Mouse (Mus musculus): ENCODE measurements around the gene Dcbld1.

The Dcbld1 gene

GRCm38 (mm10) chr10:52233301-52233968 is at the start of gene Dcbld1:
Dcbld1 (plus strand) TSS chr10:52233619.
- peak; percentile 53 for DNase-seq (ENCODE audit: low read depth, low spot score)

- DNase-seq (ENCODE audit: low read depth, low spot score) = no peak
These were observed 47.5 kb upstream of the Dcbld1 start for GRCm38 (mm10) chr10:52185900-52186299.

GRCm38 (mm10) chr10:52194957-52195852 is 38.2 kb upstream of the Dcbld1 start, which contains the start of gene Ros1:
Ros1 (minus strand) TSS chr10:52195244.
- no peak for DNase-seq (ENCODE audit: low read depth, low spot score)

- no peak for DNase-seq (ENCODE audit: low read depth, low spot score)
These were observed 29.4 kb upstream of the Dcbld1 start for GRCm38 (mm10) chr10:52204006-52204405.

GRCm38 (mm10) chr10:52215267-52215818 is 18.1 kb upstream of the Dcbld1 start:
- DNase-seq (ENCODE audit: low read depth, low spot score) = no peak

GRCm38 (mm10) chr10:52216797-52217563 is 16.4 kb upstream of the Dcbld1 start:
- DNase-seq (ENCODE audit: low read depth, low spot score) = peak; percentile 34

- no peak for DNase-seq (ENCODE audit: low read depth, low spot score)
These were observed 15.9 kb upstream of the Dcbld1 start for GRCm38 (mm10) chr10:52217564-52217934.

GRCm38 (mm10) chr10:52219600-52219999 is 13.8 kb upstream of the Dcbld1 start:
- DNase-seq (ENCODE audit: low read depth, low spot score) = no peak

- no peak for DNase-seq (ENCODE audit: low read depth, low spot score)
These were observed 933 bp upstream of the Dcbld1 start for GRCm38 (mm10) chr10:52232196-52233176.

- DNase-seq (ENCODE audit: low read depth, low spot score) = no peak
These were observed 692 bp downstream of the Dcbld1 start for GRCm38 (mm10) chr10:52233969-52234653.

GRCm38 (mm10) chr10:52234654-52234981 is 1.2 kb downstream of the Dcbld1 start:
- DNase-seq (ENCODE audit: low read depth, low spot score) = no peak

GRCm38 (mm10) chr10:52235461-52235860 is 2.0 kb downstream of the Dcbld1 start:
- no peak for DNase-seq (ENCODE audit: low read depth, low spot score)

GRCm38 (mm10) chr10:52242015-52242414 is 8.6 kb downstream of the Dcbld1 start:
- DNase-seq (ENCODE audit: low read depth, low spot score) = no peak

GRCm38 (mm10) chr10:52242680-52243323 is 9.4 kb downstream of the Dcbld1 start:
- no peak for DNase-seq (ENCODE audit: low read depth, low spot score)

GRCm38 (mm10) chr10:52246207-52246606 is 12.8 kb downstream of the Dcbld1 start:
- no peak for DNase-seq (ENCODE audit: low read depth, low spot score)

GRCm38 (mm10) chr10:52252240-52252639 is 18.8 kb downstream of the Dcbld1 start:
- DNase-seq (ENCODE audit: low read depth, low spot score) = no peak

GRCm38 (mm10) chr10:52253426-52253825 is 20.0 kb downstream of the Dcbld1 start:
- no peak for DNase-seq (ENCODE audit: low read depth, low spot score)

GRCm38 (mm10) chr10:52257768-52258167 is 24.3 kb downstream of the Dcbld1 start:
- DNase-seq (ENCODE audit: low read depth, low spot score) = no peak

GRCm38 (mm10) chr10:52258180-52258948 is 24.9 kb downstream of the Dcbld1 start:
- DNase-seq (ENCODE audit: low read depth, low spot score) = no peak

Data from retina, postnatal 7 days (tissue).